Comparison of ENCODE assay signal across 8 mouse cellular contexts in the genomic region with DNA sequence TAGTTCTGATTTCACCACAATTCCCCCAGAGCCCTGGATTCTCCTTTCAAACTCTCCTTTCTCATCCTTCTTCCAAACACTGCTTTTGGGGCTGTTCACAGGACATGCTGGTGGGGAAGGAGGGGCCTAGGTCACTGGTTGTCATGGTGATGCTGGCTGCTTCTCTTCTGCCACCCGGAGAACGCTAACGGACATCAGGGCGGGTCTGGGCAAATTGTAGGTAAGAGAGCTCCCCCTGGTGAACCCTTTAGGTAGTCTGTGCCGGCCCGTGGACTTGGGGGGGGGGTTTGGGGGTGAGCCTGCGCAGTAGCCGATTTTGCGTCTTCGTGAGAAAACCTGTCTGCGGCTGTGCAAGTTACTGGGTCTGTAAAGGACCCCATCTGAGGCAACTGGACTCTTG. TPM values are rescaled to one million over a fixed set of nuclear protein-coding genes. Genes with fewer than 3 reads are reported as not detected.
A peak's percentile ranks its signal among the peaks of the same experiment; 100 is the strongest.
DNase-seq lines count a peak whose midpoint lies in the region; ATAC-seq and TF ChIP-seq lines count a peak whose summit lies in the region.

No protein-coding gene starts in this region.

- H3K9me3 ChIP-seq in CH12.LX (replicated peaks; ENCODE audit: low read length) = no peaks in the 10 kb centered on the region
- H3K9me3 ChIP-seq in forebrain, embryonic 13.5 days (replicated peaks) = no peaks in the 10 kb centered on the region
- H3K9me3 ChIP-seq in liver, embryonic 15.5 days (replicated peaks) = no peaks in the 10 kb centered on the region
- no peaks in the 10 kb centered on the region for H3K9me3 ChIP-seq in neural tube, embryonic 11.5 days (ENCODE audit: control insufficient read depth, low read length)
- H3K9me3 ChIP-seq in stomach, postnatal 0 days (ENCODE audit: control insufficient read depth, low read length) = no peaks in the 10 kb centered on the region

- TF ChIP-seq POLR2A in CH12.LX (IDR thresholded peaks at IDR 0.05; ENCODE audit: low read depth, low read length) = 0 out of 2 replicates have a peak, but pooled peaks have one; percentile 22

- 13% methylated on average over 11 of the region's 11 CpGs for WGBS in forebrain, embryonic 13.5 days
- WGBS in liver, embryonic 15.5 days (ENCODE audit: insufficient replicate concordance) = 14% methylated on average over 11 of the region's 11 CpGs
- WGBS in neural tube, embryonic 11.5 days = 11% methylated on average over 11 of the region's 11 CpGs
- WGBS in stomach, postnatal 0 days = 5% methylated on average over 10 of the region's 11 CpGs

- TF ChIP-seq RAD21 in CH12.LX (IDR thresholded peaks at IDR 0.05; ENCODE audit: low read depth, low read length) = peak; percentile 67

- DNase-seq in CH12.LX (ENCODE audit: extremely low read depth) = peak; percentile 89
- peak; percentile 63 for DNase-seq in c-Kit-positive CD71-negative TER-119-negative erythroid progenitor cells, embryonic 14.5 days (ENCODE audit: low read depth)
- DNase-seq in heart, postnatal 10 days = peak; percentile 54 to 67
- peak; percentile 69 to 77 for DNase-seq in kidney, postnatal 36 days
- DNase-seq in neural tube, embryonic 11.5 days (ENCODE audit: low spot score) = peak; percentile 78
- DNase-seq in stomach, postnatal 0 days (ENCODE audit: low spot score) = peak; percentile 60

- TF ChIP-seq EP300 in CH12.LX (IDR thresholded peaks at IDR 0.05; ENCODE audit: low read length) = no peak
- no peak for TF ChIP-seq EP300 in stomach, postnatal 0 days (optimal IDR thresholded peaks at IDR 0.05)

- peak overlapping the region; percentile 60 for H3K27ac ChIP-seq in CH12.LX (ENCODE audit: insufficient read depth, low read depth)
- H3K27ac ChIP-seq in forebrain, embryonic 13.5 days = no peak overlapping the region
- H3K27ac ChIP-seq in liver, embryonic 15.5 days (replicated peaks) = no peak overlapping the region
- no peak overlapping the region for H3K27ac ChIP-seq in neural tube, embryonic 11.5 days (ENCODE audit: low read depth, low read length)
- no peak overlapping the region for H3K27ac ChIP-seq in stomach, postnatal 0 days (replicated peaks)

- H3K27me3 ChIP-seq in CH12.LX (replicated peaks) = no peaks in the 10 kb centered on the region
- no peaks in the 10 kb centered on the region for H3K27me3 ChIP-seq in forebrain, embryonic 13.5 days
- peaks cover 4% of the 10 kb centered on the region; the same call in 1 of the 2 replicates for H3K27me3 ChIP-seq in liver, embryonic 15.5 days
- H3K27me3 ChIP-seq in neural tube, embryonic 11.5 days (ENCODE audit: control insufficient read depth, insufficient read depth, low read length) = no peaks in the 10 kb centered on the region
- H3K27me3 ChIP-seq in stomach, postnatal 0 days (ENCODE audit: control insufficient read depth, insufficient read depth, low read length) = no peaks in the 10 kb centered on the region

- peak overlapping the region; percentile 56 for H3K4me2 ChIP-seq in CH12.LX (ENCODE audit: insufficient read depth, low read depth, poor library complexity, severe bottlenecking)
- peak overlapping the region; percentile 85 for H3K4me2 ChIP-seq in forebrain, embryonic 13.5 days
- peak overlapping the region; percentile 82 for H3K4me2 ChIP-seq in liver, embryonic 15.5 days
- peak overlapping the region; percentile 22 for H3K4me2 ChIP-seq in neural tube, embryonic 11.5 days (ENCODE audit: low read depth)
- peak overlapping the region; percentile 27 for H3K4me2 ChIP-seq in stomach, postnatal 0 days (replicated peaks; ENCODE audit: low read depth)

- H3K9ac ChIP-seq in CH12.LX (ENCODE audit: insufficient read depth, low read depth) = peak overlapping the region; percentile 97
- H3K9ac ChIP-seq in forebrain, embryonic 13.5 days = no peak overlapping the region
- no peak overlapping the region for H3K9ac ChIP-seq in liver, embryonic 15.5 days
- no peak overlapping the region for H3K9ac ChIP-seq in neural tube, embryonic 11.5 days (ENCODE audit: low read length)
- no peak overlapping the region for H3K9ac ChIP-seq in stomach, postnatal 0 days (ENCODE audit: low read length)

- peak overlapping the region; percentile 79 to 100 (median 82) for H3K4me3 ChIP-seq in CH12.LX (replicated peaks in 1 of 3; ENCODE audit: low read depth in 2 of 3, low read length in 2 of 3, poor library complexity in 1 of 3)
- peak overlapping the region; percentile 49 for H3K4me3 ChIP-seq in forebrain, embryonic 13.5 days
- no peak overlapping the region for H3K4me3 ChIP-seq in liver, embryonic 15.5 days (replicated peaks)
- no peak overlapping the region for H3K4me3 ChIP-seq in neural tube, embryonic 11.5 days (ENCODE audit: low read depth, low read length)
- no peak overlapping the region for H3K4me3 ChIP-seq in stomach, postnatal 0 days (ENCODE audit: low read depth, low read length)

- ATAC-seq in forebrain, embryonic 13.5 days = peak; percentile 44
- no peak for ATAC-seq in liver, embryonic 15.5 days (ENCODE audit: insufficient read depth)
- peak; percentile 49 for ATAC-seq in neural tube, embryonic 11.5 days (ENCODE audit: insufficient read depth, low FRiP score, low TSS enrichment)
- ATAC-seq in stomach, postnatal 0 days (ENCODE audit: low FRiP score, low TSS enrichment) = no peak

- TF ChIP-seq CTCF in CH12.LX (conservative IDR thresholded peaks at IDR 0.05 in 1 of 2, IDR thresholded peaks at IDR 0.05 in 1 of 2; ENCODE audit: low read depth in 2 of 2, low read length in 2 of 2) = peak in 1 of 2 experiments; percentile 72; a peak in 2 of 4 replicates
- peak; percentile 70 for TF ChIP-seq CTCF in stomach, postnatal 0 days (IDR thresholded peaks at IDR 0.05; ENCODE audit: low read depth)

- peaks cover 30 to 35% of the 10 kb centered on the region in 2 experiments for H3K36me3 ChIP-seq in CH12.LX (replicated peaks in 1 of 2; ENCODE audit: control insufficient read depth in 1 of 2, insufficient read depth in 1 of 2, low read length in 1 of 2)
- 0 out of 2 replicates have a peak, but pooled peaks cover 3% of the 10 kb centered on the region for H3K36me3 ChIP-seq in forebrain, embryonic 13.5 days (ENCODE audit: poor library complexity, severe bottlenecking)
- peaks cover 12% of the 10 kb centered on the region for H3K36me3 ChIP-seq in liver, embryonic 15.5 days (replicated peaks)
- no peaks in the 10 kb centered on the region for H3K36me3 ChIP-seq in neural tube, embryonic 11.5 days (ENCODE audit: control insufficient read depth, insufficient read depth, low read length)
- H3K36me3 ChIP-seq in stomach, postnatal 0 days (ENCODE audit: control insufficient read depth, insufficient read depth, low read length) = no peaks in the 10 kb centered on the region

- in situ Hi-C loops in CH12.LX (cut with MboI; ENCODE audit: low pct_ligation_motif_present, low pct_unique_long_range_greater_than_20kb, low sequenced_read_pairs) = no loop called here

- intact Hi-C loops in heart, postnatal 10 days (cut with DNase I) = loop anchor here (2.0 kb wide), 1 partner anchor 29 kb away; no protein-coding TSS in a partner anchor

- H3K79me2 ChIP-seq in CH12.LX (replicated peaks; ENCODE audit: control insufficient read depth, extremely low read depth, insufficient read depth, poor library complexity, severe bottlenecking) = peaks cover 42% of the 10 kb centered on the region

- dilution Hi-C loops in CH12.LX (cut with MboI; ENCODE audit: extremely low pct_ligation_motif_present, extremely low pct_unique_long_range_greater_than_20kb, low sequenced_read_pairs) = no loop called here

- peaks cover 4 to 20% of the 10 kb centered on the region in 2 experiments; a peak in 2 of 4 replicates for H3K4me1 ChIP-seq in CH12.LX (ENCODE audit: control insufficient read depth in 1 of 2, insufficient read depth in 2 of 2)
- H3K4me1 ChIP-seq in forebrain, embryonic 13.5 days = peaks cover 12% of the 10 kb centered on the region
- peaks cover 34% of the 10 kb centered on the region for H3K4me1 ChIP-seq in liver, embryonic 15.5 days (replicated peaks)
- no peaks in the 10 kb centered on the region for H3K4me1 ChIP-seq in neural tube, embryonic 11.5 days (ENCODE audit: control insufficient read depth, insufficient read depth, low read length)
- no peaks in the 10 kb centered on the region for H3K4me1 ChIP-seq in stomach, postnatal 0 days (replicated peaks; ENCODE audit: control insufficient read depth, insufficient read depth)

RNA-seq across cellular contexts. Expression of a gene that starts 1.8 kb away (rescaled TPM):
- total RNA-seq in CH12.LX (2012; rRNA removed) (102 and 177 TPM in 2 replicates), CH12.LX (2014; rRNA removed) (91.7 and 119 TPM in 2 replicates)
- polyA plus RNA-seq in CH12.LX (2012; ENCODE audit: insufficient read length, low read depth) = 146 and 171 TPM in 2 replicates
- 13.0 and 13.3 TPM in 2 replicates for polyA plus RNA-seq in forebrain, embryonic 13.5 days (2015; fragmentation: Nextera tagmentation; extraction: Ambion mirVana)
- 1 to 10 TPM; 2.1 to 2.8 TPM for total RNA-seq in heart, postnatal 10 days (2021)
- 3.5 TPM in 2 replicates for polyA plus RNA-seq in liver, embryonic 15.5 days (2015; fragmentation: Nextera tagmentation; extraction: Ambion mirVana)
- polyA plus RNA-seq in neural tube, embryonic 11.5 days (2014; fragmentation: Nextera tagmentation; extraction: Ambion mirVana) = 5.9 and 7.8 TPM in 2 replicates
- polyA plus RNA-seq in stomach, postnatal 0 days (2015; fragmentation: Nextera tagmentation; extraction: Ambion mirVana) = 4.8 and 5.0 TPM in 2 replicates

RNA-seq across cellular contexts. Expression of a gene that starts 4.0 kb away (rescaled TPM):
- total RNA-seq in CH12.LX (2012; rRNA removed) (28.8 and 30.6 TPM in 2 replicates), CH12.LX (2014; rRNA removed) (15.2 and 21.2 TPM in 2 replicates)
- polyA plus RNA-seq in CH12.LX (2012; ENCODE audit: insufficient read length, low read depth) = 25.5 and 26.4 TPM in 2 replicates
- 29.7 and 36.6 TPM in 2 replicates for polyA plus RNA-seq in forebrain, embryonic 13.5 days (2015; fragmentation: Nextera tagmentation; extraction: Ambion mirVana)
- total RNA-seq in heart, postnatal 10 days (2021) = 10 to 100 TPM; 15.5 to 15.8 TPM
- 14.3 and 17.5 TPM in 2 replicates for polyA plus RNA-seq in liver, embryonic 15.5 days (2015; fragmentation: Nextera tagmentation; extraction: Ambion mirVana)
- polyA plus RNA-seq in neural tube, embryonic 11.5 days (2014; fragmentation: Nextera tagmentation; extraction: Ambion mirVana) = 13.8 and 15.3 TPM in 2 replicates
- 28.7 and 32.5 TPM in 2 replicates for polyA plus RNA-seq in stomach, postnatal 0 days (2015; fragmentation: Nextera tagmentation; extraction: Ambion mirVana)

RNA-seq across cellular contexts. Expression of a gene that starts 19.2 kb away (rescaled TPM):
- total RNA-seq in CH12.LX (2012; rRNA removed) (94.3 and 103 TPM in 2 replicates), CH12.LX (2014; rRNA removed) (96.6 and 101 TPM in 2 replicates)
- polyA plus RNA-seq in CH12.LX (2012; ENCODE audit: insufficient read length, low read depth) = 119 and 130 TPM in 2 replicates
- 202 and 206 TPM in 2 replicates for polyA plus RNA-seq in forebrain, embryonic 13.5 days (2015; fragmentation: Nextera tagmentation; extraction: Ambion mirVana)
- total RNA-seq in heart, postnatal 10 days (2021) = 10 to 100 TPM; 33.3 to 33.7 TPM
- polyA plus RNA-seq in liver, embryonic 15.5 days (2015; fragmentation: Nextera tagmentation; extraction: Ambion mirVana) = 38.1 and 39.7 TPM in 2 replicates
- polyA plus RNA-seq in neural tube, embryonic 11.5 days (2014; fragmentation: Nextera tagmentation; extraction: Ambion mirVana) = 137 and 143 TPM in 2 replicates
- polyA plus RNA-seq in stomach, postnatal 0 days (2015; fragmentation: Nextera tagmentation; extraction: Ambion mirVana) = 60.6 and 62.2 TPM in 2 replicates

RNA-seq across cellular contexts. Expression of a gene that starts 19.3 kb away (rescaled TPM):
- total RNA-seq in CH12.LX (2012; rRNA removed) = 37.6 and 38.8 TPM in 2 replicates
- 25.8 and 33.1 TPM in 2 replicates for total RNA-seq in CH12.LX (2014; rRNA removed)
- 75.9 and 76.7 TPM in 2 replicates for polyA plus RNA-seq in CH12.LX (2012; ENCODE audit: insufficient read length, low read depth)
- 168 and 193 TPM in 2 replicates for polyA plus RNA-seq in forebrain, embryonic 13.5 days (2015; fragmentation: Nextera tagmentation; extraction: Ambion mirVana)
- 10 to 100 TPM; 46.4 to 51.2 TPM for total RNA-seq in heart, postnatal 10 days (2021)
- 94.8 and 102 TPM in 2 replicates for polyA plus RNA-seq in liver, embryonic 15.5 days (2015; fragmentation: Nextera tagmentation; extraction: Ambion mirVana)
- 171 and 184 TPM in 2 replicates for polyA plus RNA-seq in neural tube, embryonic 11.5 days (2014; fragmentation: Nextera tagmentation; extraction: Ambion mirVana)
- polyA plus RNA-seq in stomach, postnatal 0 days (2015; fragmentation: Nextera tagmentation; extraction: Ambion mirVana) = 85.6 and 90.5 TPM in 2 replicates

RNA-seq across cellular contexts. Expression of a gene that starts 27.8 kb away (rescaled TPM):
- not detected in 2 replicates for total RNA-seq in CH12.LX (2012; rRNA removed)
- not detected in 2 replicates for total RNA-seq in CH12.LX (2014; rRNA removed)
- polyA plus RNA-seq in CH12.LX (2012; ENCODE audit: insufficient read length, low read depth) = not detected in 2 replicates
- not detected in 2 replicates for polyA plus RNA-seq in forebrain, embryonic 13.5 days (2015; fragmentation: Nextera tagmentation; extraction: Ambion mirVana)
- not detected for total RNA-seq in heart, postnatal 10 days (2021)
- polyA plus RNA-seq in liver, embryonic 15.5 days (2015; fragmentation: Nextera tagmentation; extraction: Ambion mirVana) = not detected in 2 replicates
- not detected in 2 replicates for polyA plus RNA-seq in neural tube, embryonic 11.5 days (2014; fragmentation: Nextera tagmentation; extraction: Ambion mirVana)
- polyA plus RNA-seq in stomach, postnatal 0 days (2015; fragmentation: Nextera tagmentation; extraction: Ambion mirVana) = not detected in 2 replicates

Comparison
In these comparisons a context has a peak if more than half of its experiments do, and no peak if none do; other contexts are left out.
1. H3K4me2 ChIP-seq: peak in every context shown above with its lines; median percentile 85 in forebrain, embryonic 13.5 days; 82 in liver, embryonic 15.5 days; 56 in CH12.LX; 27 in stomach, postnatal 0 days; 22 in neural tube, embryonic 11.5 days.
2. H3K4me3 ChIP-seq: peak in CH12.LX (3 of 3) and forebrain, embryonic 13.5 days (single experiment); none in liver, embryonic 15.5 days (single experiment), neural tube, embryonic 11.5 days (single experiment) and stomach, postnatal 0 days (single experiment).
3. ATAC-seq: peak in forebrain, embryonic 13.5 days (single experiment) and neural tube, embryonic 11.5 days (single experiment); none in liver, embryonic 15.5 days (single experiment) and stomach, postnatal 0 days (single experiment).
4. RNA of a gene that starts 1.8 kb away (polyA plus RNA-seq): 146 to 171 TPM in CH12.LX; 13.0 to 13.3 TPM in forebrain, embryonic 13.5 days, 5.9 to 7.8 TPM in neural tube, embryonic 11.5 days, 4.8 to 5.0 TPM in stomach, postnatal 0 days and 3.5 TPM in liver, embryonic 15.5 days; every median in the first group is over 10 times any median in the second.
5. Peak in every context shown above with its lines, with median percentiles within 50 percentile points of each other: DNase-seq.